Mouse (Mus musculus): ENCODE data around the gene Sytl3.

DNA sequence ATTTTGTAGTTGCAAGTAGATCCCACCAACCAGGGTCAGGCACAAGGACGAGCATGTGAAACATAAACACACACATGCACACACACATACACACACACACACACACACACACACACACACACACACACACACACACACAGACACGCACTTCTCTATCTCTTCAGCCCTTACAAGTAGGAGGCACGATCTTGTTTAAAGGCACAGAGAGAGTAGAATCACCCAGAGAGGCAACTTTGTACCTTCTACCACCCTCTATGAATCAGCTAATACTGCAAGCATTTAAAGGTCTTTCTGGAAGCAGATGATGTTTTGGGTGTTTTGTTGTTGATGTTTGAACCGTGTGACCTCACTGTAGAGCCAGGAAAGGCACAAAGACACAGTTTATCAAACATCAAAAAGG is 116.8 kb downstream of the Sytl3 start:
- no peak for TF ChIP-seq CTCF (IDR thresholded peaks at IDR 0.05; ENCODE audit: control insufficient read depth, insufficient read depth, low read length)
- no peak for TF ChIP-seq POLR2A (IDR thresholded peaks at IDR 0.05; ENCODE audit: borderline replicate concordance, control insufficient read depth, low read depth, low read length)

Measured in bone marrow, adult 2 months (tissue).